Mouse (Mus musculus) liver, adult 2 months (tissue): Measurements from ENCODE around the gene Olfr975.

Source experiments
- CTCF ChIP-seq: fragments of 200-500 bp; IDR thresholded peaks from 2 replicates; pipeline ENCODE4 v1.5.1; 2011; ENCODE audit warnings: low read depth, low read length, control low read depth
- POLR2A ChIP-seq: fragments of 200-500 bp; IDR thresholded peaks from 2 replicates; pipeline ENCODE4 v1.6.1; 2011; ENCODE audit warnings: low read length, control low read depth; ENCODE audit not compliant: insufficient read depth; ENCODE audit errors: extremely low read depth

- no peak for TF ChIP-seq POLR2A
- no peak for TF ChIP-seq CTCF
Measured at GRCm38 (mm10) chr9:39937201-39937600, 14.6 kb downstream of the Olfr975 start, which contains the start of gene Olfr974.
